Mouse (Mus musculus): Measurements from ENCODE around the gene Ryr3. TPM values are rescaled to one million over a fixed set of nuclear protein-coding genes. Genes with fewer than 3 reads are reported as not detected.
"Not testable (repeated sequence)": the region's sequence is repeated elsewhere in the genome, so short reads cannot be mapped to it uniquely, and the experiment has no call there.

Ryr3 gene
- total RNA-seq, 2 experiments from 2014 or later, result 0.69 to 2.1 TPM

GRCm38 (mm10) chr2:113095184-113095583, 121.7 kb downstream of the Ryr3 start:
- no peak for DNase-seq

- no peak for DNase-seq
Measured at GRCm38 (mm10) chr2:113094088-113094487, 122.8 kb downstream of the Ryr3 start.

- no peak for DNase-seq
Measured at GRCm38 (mm10) chr2:113092756-113093155, 124.1 kb downstream of the Ryr3 start.

GRCm38 (mm10) chr2:113091316-113091715, 125.6 kb downstream of the Ryr3 start:
- not testable (repeated sequence) for DNase-seq

GRCm38 (mm10) chr2:113076396-113076795, 140.5 kb downstream of the Ryr3 start:
- DNase-seq, result no peak

- DNase-seq, result no peak
Measured at GRCm38 (mm10) chr2:113059367-113059766, 157.5 kb downstream of the Ryr3 start.

GRCm38 (mm10) chr2:113058914-113059313, 158.0 kb downstream of the Ryr3 start:
- no peak for DNase-seq

GRCm38 (mm10) chr2:113058116-113058515, 158.8 kb downstream of the Ryr3 start:
- DNase-seq, result no peak

GRCm38 (mm10) chr2:113055591-113055990, 161.3 kb downstream of the Ryr3 start:
- no peak for DNase-seq

GRCm38 (mm10) chr2:113049831-113050230, 167.1 kb downstream of the Ryr3 start:
- DNase-seq, result no peak

- DNase-seq, result no peak
Measured at GRCm38 (mm10) chr2:113036550-113036949, 180.3 kb downstream of the Ryr3 start.

GRCm38 (mm10) chr2:113030689-113031088, 186.2 kb downstream of the Ryr3 start:
- DNase-seq, result no peak

- DNase-seq, result no peak
Measured at GRCm38 (mm10) chr2:113019896-113020295, 197.0 kb downstream of the Ryr3 start.

GRCm38 (mm10) chr2:113018278-113018677, 198.6 kb downstream of the Ryr3 start:
- no peak for DNase-seq

- DNase-seq, result no peak
Measured at GRCm38 (mm10) chr2:113016236-113016635, 200.7 kb downstream of the Ryr3 start.

- DNase-seq, result no peak
Measured at GRCm38 (mm10) chr2:113008961-113009740, 207.7 kb downstream of the Ryr3 start.

- DNase-seq, result no peak
Measured at GRCm38 (mm10) chr2:112998498-112998897, 218.4 kb downstream of the Ryr3 start.

- DNase-seq, result no peak
Measured at GRCm38 (mm10) chr2:112982908-112983510, 233.9 kb downstream of the Ryr3 start.

GRCm38 (mm10) chr2:112966807-112967625, 249.9 kb downstream of the Ryr3 start:
- no peak for DNase-seq

- DNase-seq, result no peak
Measured at GRCm38 (mm10) chr2:112948931-112949330, 268.0 kb downstream of the Ryr3 start.

- no peak for DNase-seq
Measured at GRCm38 (mm10) chr2:112931776-112932175, 285.1 kb downstream of the Ryr3 start.

GRCm38 (mm10) chr2:112913796-112914195, 303.1 kb downstream of the Ryr3 start:
- no peak for DNase-seq

GRCm38 (mm10) chr2:112912611-112913010, 304.3 kb downstream of the Ryr3 start:
- no peak for DNase-seq
